Mouse (Mus musculus): ENCODE measurements around the gene Adtrp. TPM values are rescaled to one million over a fixed set of nuclear protein-coding genes. Genes with fewer than 3 reads are reported as not detected.

Adtrp gene
- 1 to 10 TPM in 1 of 2 experiments, under 1 TPM in 1; 0.87 to 6.5 TPM for total RNA-seq (2021)
- long read RNA-seq, experiment 1: 0 reads
- long read RNA-seq, experiment 2, partial matches to known transcripts: 3 of 4 reads
- long read RNA-seq, experiment 2, other reads (novel, unspliced or antisense): 0 of 4 reads

- no peak for DNase-seq
These were observed at the start of gene Adtrp for GRCm38 (mm10) chr13:41847516-41848126. Adtrp (minus strand) TSS chr13:41847684.

DNA sequence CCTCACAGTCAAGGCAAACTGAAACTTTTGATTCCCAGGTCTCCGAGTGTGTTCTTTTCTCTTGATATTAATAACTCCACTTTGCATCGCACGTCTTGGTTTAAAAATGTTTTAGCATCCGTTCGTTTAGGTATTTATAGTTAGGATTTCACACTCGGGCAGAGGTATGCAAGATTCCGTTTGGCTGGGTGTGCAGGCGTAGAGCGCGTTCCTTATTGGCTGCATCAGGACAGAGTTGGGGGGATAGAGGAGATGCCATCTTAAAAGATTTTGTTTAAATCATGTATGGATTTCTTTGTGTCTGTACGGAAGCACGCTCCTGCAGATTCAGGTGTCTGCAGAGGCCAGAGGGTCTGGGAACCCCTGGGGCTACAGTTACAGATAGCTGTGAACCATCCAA lies 44.5 kb upstream of the Adtrp start:
- DNase-seq: no peak

GRCm38 (mm10) chr13:41890618-41891017 lies 43.1 kb upstream of the Adtrp start:
- no peak for DNase-seq

DNA sequence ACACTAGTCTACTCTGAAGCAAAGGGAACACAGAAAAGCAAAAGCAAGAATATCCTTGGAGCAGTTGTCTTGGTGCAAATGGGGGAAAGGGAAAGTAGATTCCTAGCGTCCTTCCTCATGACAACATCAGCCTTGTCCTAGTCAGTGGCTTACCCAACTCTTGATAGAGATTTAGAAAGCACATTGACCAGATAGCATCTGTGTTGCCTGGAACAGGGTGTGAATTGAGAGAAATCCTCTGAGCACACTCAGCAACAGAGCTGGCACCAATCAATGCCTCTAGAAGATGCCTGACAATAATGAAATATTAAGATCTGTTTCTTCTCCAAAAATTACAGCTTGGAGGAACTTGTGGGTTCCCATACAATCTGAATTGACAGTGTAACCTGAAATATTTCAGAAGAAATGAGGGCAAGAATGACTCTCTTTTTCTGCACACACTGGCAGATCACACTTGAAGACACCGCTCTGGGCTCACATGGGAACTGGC lies 42.7 kb upstream of the Adtrp start:
- DNase-seq: no peak

GRCm38 (mm10) chr13:41888644-41889043 lies 41.2 kb upstream of the Adtrp start:
- DNase-seq: no peak

DNA sequence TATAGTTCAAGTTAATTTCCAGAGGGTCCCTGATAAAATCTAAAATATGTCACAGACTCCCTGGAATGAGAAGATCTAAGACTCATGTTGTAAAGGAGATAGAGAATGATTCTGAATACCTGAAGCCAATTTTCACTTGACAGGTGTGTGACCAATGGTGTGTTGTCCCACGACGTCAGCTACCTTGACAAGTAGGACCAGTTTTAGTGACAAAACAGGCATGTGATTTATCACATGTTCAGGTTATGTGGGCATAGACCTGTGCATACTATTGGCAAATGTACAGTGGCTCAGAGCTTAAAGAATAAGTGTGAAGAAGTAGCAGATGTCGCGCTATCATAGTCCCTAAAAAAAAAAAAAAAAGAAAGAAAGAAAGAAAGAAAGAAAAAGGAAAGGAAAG lies 38.6 kb upstream of the Adtrp start:
- DNase-seq: no peak

DNA sequence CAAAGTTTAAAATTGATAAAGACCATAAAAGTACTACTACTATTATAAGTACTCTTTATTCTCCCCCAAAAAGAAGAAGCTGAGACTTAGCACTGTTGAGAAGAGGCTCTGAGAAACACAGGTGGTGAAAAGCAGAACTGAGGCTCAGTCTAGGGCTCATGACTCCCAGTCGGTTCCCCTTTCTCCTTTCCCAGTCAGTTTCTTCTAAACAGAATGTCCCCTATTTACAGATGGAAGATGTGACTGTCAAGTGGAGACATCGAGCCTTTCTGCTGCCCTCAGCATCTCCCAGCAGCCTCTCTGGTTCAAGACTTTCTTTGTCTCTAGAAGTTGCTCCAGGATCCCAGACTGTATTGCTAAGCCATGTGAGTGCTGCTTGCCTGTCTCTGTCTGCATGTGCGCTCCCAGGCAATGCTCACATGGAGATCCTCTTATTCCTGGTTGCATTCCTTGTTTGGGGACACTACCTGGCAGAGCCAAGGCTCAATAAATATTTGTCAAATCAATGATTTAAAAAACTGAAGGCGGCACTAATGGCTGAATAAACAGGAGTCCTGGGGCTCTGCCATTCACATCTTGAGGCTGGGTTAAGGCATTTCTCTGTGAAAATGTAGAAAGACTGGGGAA lies 36.3 kb upstream of the Adtrp start:
- DNase-seq: peak; percentile 18 to 66

DNA sequence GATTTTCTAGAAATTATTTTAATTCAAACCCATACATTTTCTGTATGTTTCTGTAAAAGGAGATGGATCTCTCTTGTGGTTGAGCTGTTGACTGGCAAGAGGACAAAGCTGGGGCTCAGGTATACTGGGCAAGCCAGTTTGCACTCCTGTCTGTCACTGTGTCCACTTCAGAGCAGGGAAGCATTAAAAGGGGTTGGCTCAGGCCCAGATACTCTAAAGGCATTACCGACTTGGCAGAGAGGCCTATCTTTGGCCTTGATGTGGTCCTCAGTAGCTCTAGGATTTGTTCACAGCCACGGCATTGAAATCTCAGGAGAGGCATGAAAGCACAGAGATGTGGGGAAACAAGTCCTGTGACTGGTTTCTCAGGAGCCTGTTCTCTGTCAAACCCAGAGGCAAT lies 33.7 kb upstream of the Adtrp start:
- peak; percentile 40 to 55 for DNase-seq

GRCm38 (mm10) chr13:41880525-41880924 lies 33.0 kb upstream of the Adtrp start:
- no peak for DNase-seq

- DNase-seq: no peak
These were observed 25.2 kb upstream of the Adtrp start for GRCm38 (mm10) chr13:41872686-41873085.

- DNase-seq: peak in 1 of 2 experiments; percentile 22
These were observed 24.7 kb upstream of the Adtrp start for GRCm38 (mm10) chr13:41872161-41872562.

DNA sequence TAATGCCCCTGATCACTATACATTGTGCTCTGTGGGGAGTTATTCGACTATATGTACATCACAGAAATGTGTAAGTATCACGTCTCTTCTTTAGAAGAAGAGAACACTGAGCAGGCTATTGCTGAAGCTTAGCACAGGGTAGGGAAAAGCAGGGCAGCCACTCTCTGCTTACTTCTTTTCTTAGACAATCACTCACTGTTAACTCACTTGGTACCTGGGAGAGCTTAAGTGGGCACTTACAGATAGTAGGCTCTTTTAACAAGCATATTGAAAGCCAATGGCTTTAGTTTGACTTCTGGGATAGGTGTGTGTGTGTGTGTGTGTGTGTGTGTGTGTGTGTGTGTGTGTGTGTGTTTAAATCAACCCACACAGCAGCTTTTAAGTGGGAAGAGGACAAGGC lies 20.0 kb upstream of the Adtrp start:
- DNase-seq: no peak

DNA sequence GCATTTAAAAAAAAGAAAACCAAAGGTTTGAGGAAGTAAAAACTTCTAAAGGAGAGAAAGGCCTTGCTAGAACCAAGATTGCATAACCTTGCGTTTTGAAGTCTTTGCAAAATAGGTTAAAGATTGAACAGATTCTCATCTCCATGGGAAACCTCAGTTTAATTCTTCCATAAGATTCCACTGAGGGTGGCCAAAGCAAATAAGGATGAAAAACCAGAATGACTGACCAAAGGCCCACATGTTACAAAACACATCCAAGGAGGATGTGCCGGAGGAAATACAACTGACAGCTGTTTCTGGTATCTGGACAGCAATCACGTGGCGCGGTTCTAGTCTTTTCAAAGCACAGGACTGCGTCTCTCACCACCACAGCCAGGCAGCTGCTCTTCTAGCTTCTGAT lies 18.1 kb upstream of the Adtrp start:
- DNase-seq: peak; percentile 68 to 82

DNA sequence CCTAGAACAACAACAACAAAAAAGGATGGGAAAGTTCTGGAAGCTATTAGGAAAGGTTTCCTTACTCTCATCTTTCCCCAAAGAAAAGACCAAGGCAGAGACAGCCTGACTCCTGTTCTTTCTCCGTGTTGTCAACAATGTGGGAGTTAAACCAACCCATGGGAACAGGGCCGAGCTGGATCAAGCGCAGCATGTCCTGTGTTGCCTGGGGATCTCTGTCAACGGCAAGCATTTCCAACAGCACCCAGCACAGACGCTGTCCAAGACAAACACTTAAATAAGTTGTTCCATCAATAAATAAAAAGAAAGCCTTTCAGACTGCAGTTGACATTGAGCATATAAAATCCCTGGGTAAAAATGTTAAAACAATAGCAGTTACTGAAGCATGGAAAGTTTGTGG lies 17.6 kb upstream of the Adtrp start:
- peak; percentile 72 to 86 for DNase-seq

- DNase-seq: no peak
These were observed 13.3 kb upstream of the Adtrp start for GRCm38 (mm10) chr13:41860603-41861405.

DNA sequence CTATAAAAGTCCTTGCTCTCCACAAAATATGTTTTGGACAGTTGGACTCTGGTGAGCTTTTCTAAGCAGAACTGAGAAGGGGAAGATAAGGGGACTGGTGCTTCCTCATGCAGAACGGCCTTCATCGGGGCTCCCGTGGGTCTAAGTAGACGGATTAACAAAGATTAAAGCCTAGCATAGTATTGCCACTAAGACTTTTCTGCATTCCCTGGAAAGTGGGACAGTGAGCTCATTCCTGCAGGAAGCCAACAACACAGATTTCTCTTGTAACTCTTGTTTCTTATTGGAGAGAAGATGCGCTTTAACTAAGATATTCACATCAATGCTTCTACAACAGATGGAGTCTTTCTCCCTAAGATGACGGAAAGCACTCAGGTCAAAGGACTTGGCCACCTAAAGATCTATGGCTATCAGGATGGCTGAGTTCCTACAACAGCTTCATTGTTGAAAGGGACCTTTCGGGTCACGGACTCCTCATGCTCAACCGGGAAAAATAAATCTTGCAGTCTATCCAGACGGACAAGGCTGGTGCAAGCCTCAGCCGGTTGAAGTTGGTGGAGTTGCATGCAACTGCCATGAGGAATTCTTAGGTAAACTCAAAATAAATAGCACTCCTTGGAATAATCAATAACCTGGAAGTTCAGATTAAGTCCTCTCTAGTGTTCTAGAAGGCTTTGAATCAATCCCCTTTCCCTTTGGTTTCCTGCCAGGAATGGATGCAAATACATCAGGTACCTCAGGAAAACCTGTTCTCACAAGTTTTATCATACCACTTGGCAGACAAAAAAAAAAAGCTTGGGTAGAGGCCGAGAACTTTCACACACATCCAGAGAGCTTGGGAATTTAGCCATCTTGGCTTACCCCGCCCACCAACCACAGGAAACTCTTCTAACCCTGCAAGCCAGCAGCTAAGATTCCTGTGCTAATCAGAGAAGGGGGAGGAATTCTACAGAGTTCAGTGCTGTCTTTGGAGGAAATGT lies 8.0 kb upstream of the Adtrp start:
- peak; percentile 41 to 42 for DNase-seq

DNA sequence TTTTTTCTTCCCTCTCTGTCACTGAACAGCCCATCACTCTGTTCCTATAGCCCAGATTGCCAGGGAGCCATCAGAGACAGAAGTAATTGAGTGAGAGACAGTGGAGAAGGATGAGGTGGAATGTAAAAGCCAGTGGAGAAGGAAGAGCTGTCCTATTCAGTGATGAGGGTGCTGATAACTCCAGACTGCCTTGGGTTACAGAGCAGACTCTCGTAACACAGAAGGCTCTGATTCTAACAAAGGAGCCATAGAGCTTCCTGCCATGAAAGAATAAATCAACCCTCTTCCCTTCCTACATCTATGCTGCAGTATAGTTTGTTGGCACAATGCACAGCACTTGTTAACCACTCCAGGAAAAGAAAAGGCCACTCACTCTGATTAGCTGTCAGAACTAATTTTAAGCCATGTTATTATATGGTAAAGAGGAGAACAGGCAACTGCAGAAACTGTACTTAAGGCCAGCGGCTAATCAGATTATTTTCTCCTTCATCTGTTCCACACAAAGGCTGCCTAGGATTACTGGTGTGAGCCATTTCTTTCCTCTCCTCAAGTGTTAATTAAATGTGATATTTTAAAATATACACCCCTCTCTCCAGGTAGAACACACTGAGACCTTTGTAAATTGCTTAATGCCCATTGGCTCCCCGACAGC lies 3.4 kb upstream of the Adtrp start:
- no peak for DNase-seq

- DNase-seq: peak; percentile 23 to 36
These were observed 968 bp downstream of the Adtrp start for GRCm38 (mm10) chr13:41846516-41846915.

DNA sequence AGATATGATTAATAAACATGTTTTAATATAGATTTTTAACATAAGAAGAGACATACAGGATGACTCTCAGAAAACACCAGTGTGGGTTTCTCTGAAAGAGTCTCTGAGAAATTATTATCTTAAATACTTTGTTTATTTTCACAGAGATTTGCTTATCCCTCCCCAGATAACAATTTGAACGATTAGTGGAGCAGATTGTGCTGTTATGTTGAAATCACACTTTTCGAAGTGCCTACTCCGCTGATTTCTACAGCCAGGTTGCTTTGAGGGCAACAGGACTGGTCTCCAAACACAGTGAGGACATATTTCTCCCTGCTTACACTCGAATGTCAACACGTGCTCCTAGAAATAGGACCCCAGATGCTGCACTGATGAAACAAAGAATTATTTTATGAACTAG lies 2.5 kb downstream of the Adtrp start:
- no peak for DNase-seq

DNA sequence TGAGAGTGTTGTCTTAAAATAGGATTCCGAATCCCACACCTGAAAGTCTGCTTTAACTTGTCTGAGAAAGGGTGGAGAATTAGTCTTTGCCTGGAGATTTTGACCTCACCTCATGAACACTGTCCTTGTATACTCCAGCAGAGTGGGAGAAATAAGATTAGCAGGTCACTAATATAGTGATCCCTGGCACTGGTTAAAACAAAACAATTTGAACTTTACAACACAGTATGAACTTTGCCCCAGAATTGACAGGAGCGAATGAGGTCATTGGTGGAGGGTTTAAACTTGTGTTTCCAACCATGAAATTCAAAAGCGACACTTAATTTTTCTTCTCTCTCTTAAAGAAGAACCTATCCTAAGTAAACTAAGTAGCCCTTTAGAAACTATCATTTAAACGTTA lies 3.4 kb downstream of the Adtrp start:
- no peak for DNase-seq

GRCm38 (mm10) chr13:41833614-41834139 lies 13.8 kb downstream of the Adtrp start:
- DNase-seq: no peak
